Mouse (Mus musculus) midbrain, embryonic 15.5 days (tissue): ENCODE measurements around the gene Cfap77. TPM values are rescaled to one million over a fixed set of nuclear protein-coding genes. Genes with fewer than 3 reads are reported as not detected.

Source experiments
- ATAC-seq: fragments of 200-750 bp; cut with Nextera tagmentation; replicated peaks from 2 replicates; pipeline ENCODE4 v1.8.0; 2017; ENCODE audit warnings: moderate TSS enrichment
- H3K27ac ChIP-seq: fragments of 300-500 bp; sonication (generic); 2 replicates; pipeline ENCODE4 v1.5.1; 2015; ENCODE audit warnings: mild to moderate bottlenecking, inconsistent platforms
- H3K27me3 ChIP-seq: fragments of 300-500 bp; sonication (generic); replicated peaks from 2 replicates; pipeline ENCODE4 v1.6.1; 2015; ENCODE audit warnings: inconsistent platforms
- H3K36me3 ChIP-seq: fragments of 300-500 bp; sonication (generic); replicated peaks from 2 replicates; pipeline ENCODE4 v1.6.1; 2015; ENCODE audit warnings: inconsistent platforms
- H3K4me1 ChIP-seq: fragments of 300-500 bp; sonication (generic); 2 replicates; pipeline ENCODE4 v1.6.1; 2015; ENCODE audit warnings: inconsistent platforms
- H3K4me2 ChIP-seq: fragments of 300-500 bp; sonication (generic); 2 replicates; pipeline ENCODE4 v1.6.1; 2015; ENCODE audit warnings: inconsistent platforms, mild to moderate bottlenecking, moderate library complexity
- H3K4me3 ChIP-seq: fragments of 300-500 bp; sonication (generic); 2 replicates; pipeline ENCODE4 v1.5.1; 2015; ENCODE audit warnings: mild to moderate bottlenecking, inconsistent platforms
- H3K9ac ChIP-seq: fragments of 300-500 bp; sonication (generic); 2 replicates; pipeline ENCODE4 v1.6.1; 2015; ENCODE audit warnings: mild to moderate bottlenecking, inconsistent platforms
- H3K9me3 ChIP-seq: fragments of 300-500 bp; sonication (generic); 2 replicates; pipeline ENCODE4 v1.6.1; 2016; ENCODE audit warnings: inconsistent platforms
- WGBS: fragments of 180-500 bp; shearing (Covaris S2); methylation state at CpG from one replicate; pipeline ENCODE4 v1.1.7; 2015; ENCODE audit warnings: mixed read lengths; 5-methylcytosine and 5-hydroxymethylcytosine counted together
- polyA plus RNA-seq: library from polyadenylated mRNA; unstranded; fragments of >200 nt; fragmentation: Nextera tagmentation; extraction: Ambion mirVana; gene quantifications from 2 replicates; pipeline ENCODE4 v1.2.1, GENCODE M21; 2015

Gene Cfap77
- polyA plus RNA-seq, 1 experiment from 2014 or later = 1.3 TPM

DNA sequence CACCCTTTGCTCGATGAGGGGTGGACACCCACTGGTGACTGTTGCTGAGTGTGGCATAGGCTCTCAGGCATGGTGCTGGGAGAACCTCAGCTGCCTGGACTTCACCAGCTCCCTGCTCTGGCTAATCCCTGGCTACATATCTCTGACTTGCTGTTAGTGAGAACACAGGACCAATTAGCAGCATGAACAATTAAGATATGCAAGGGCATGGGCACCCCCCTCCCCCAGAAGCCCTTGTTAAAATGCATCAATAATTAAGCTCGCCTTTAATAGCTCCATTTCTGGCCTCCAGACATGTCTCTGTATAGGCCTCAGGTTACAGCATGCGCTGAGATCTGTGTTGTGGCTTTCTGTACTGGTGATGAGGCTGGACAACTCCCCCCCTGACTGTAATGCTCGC lies 76.4 kb downstream of the Cfap77 start:
- 66% methylated on average over 4 of the region's 4 CpGs for WGBS
- no peak overlapping the region for H3K4me3 ChIP-seq
- no peaks in the 10 kb centered on the region for H3K9me3 ChIP-seq
- H3K4me2 ChIP-seq = no peak overlapping the region
- H3K27me3 ChIP-seq = peaks cover 15% of the 10 kb centered on the region; the same call in 1 of the 2 replicates
- no peak overlapping the region for H3K27ac ChIP-seq
- H3K9ac ChIP-seq = no peak overlapping the region
- H3K4me1 ChIP-seq = peaks cover 20% of the 10 kb centered on the region
- ATAC-seq = no peak
- no peaks in the 10 kb centered on the region for H3K36me3 ChIP-seq

DNA sequence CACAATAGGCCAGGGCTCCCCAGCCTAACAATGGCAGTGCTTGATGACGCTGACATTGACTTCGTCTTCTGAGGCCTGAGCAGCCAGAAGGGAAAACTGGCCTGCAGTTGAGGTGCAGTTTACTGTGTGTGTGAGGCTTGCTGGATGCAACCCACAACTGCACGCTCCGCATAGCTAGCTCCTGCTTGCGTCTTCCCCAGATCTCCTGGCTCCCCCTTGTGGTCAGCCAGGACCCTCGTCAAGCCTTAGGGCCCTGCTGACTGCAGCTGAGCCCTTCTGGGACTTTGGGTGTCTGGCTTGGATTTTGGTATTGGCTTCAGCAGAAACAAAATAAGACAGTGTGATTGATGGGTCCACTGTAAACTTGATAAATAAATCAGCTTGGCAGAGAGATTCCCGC lies 78.2 kb downstream of the Cfap77 start:
- peaks cover 20% of the 10 kb centered on the region for H3K27me3 ChIP-seq
- H3K36me3 ChIP-seq = no peaks in the 10 kb centered on the region
- no peak overlapping the region for H3K4me3 ChIP-seq
- no peak overlapping the region for H3K27ac ChIP-seq
- 0 out of 2 replicates have a peak, but pooled peaks have one; percentile 62 for ATAC-seq
- H3K4me1 ChIP-seq = peaks cover 20% of the 10 kb centered on the region
- 13% methylated on average over 7 of the region's 7 CpGs for WGBS
- no peak overlapping the region for H3K4me2 ChIP-seq
- H3K9me3 ChIP-seq = no peaks in the 10 kb centered on the region
- no peak overlapping the region for H3K9ac ChIP-seq

DNA sequence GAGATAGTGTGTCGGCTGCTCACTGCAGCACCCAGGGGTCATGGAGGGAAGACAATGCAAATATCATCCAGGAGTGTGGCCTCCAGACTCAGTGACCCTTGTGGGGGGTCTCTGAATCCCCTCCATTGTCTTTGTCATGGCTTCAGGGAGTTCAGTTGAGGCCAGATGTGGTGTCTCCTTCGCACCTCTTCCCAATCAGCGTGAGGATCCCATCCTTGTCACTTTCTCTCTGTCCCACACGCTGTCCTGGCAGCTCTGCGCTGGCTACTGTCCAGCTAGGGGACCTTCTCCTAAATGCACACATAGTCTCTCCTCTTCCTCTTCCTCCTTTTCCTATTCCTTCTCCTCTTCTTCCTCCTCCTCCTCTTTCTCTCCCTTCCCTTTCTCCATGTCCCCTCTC lies 79.3 kb downstream of the Cfap77 start:
- 74% methylated on average over 5 of the region's 5 CpGs for WGBS
- no peak overlapping the region for H3K27ac ChIP-seq
- H3K27me3 ChIP-seq = peaks cover 20% of the 10 kb centered on the region
- ATAC-seq = no peak
- H3K9me3 ChIP-seq = no peaks in the 10 kb centered on the region
- peaks cover 21% of the 10 kb centered on the region for H3K4me1 ChIP-seq
- no peak overlapping the region for H3K4me3 ChIP-seq
- H3K4me2 ChIP-seq = no peak overlapping the region
- H3K36me3 ChIP-seq = no peaks in the 10 kb centered on the region
- H3K9ac ChIP-seq = no peak overlapping the region

DNA sequence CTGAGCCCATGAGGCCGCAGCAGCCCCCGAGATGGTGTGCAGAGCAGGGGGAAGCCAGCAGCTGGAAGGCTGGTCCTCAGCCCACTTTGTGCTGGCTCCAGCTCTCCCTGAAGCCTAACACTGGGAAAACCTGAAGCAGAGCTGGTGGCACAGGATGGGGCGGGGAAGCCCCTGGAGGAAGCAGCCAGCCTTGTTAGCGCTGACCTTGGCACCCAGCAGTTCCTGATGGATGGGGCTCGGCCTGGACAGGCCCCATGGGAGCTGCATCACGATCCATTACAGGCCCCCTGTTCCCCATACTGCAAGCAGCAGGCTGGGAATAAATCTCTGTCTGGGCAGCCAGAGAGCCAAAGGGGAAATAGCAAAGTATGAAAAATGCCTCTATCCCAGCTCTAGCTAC lies 80.3 kb downstream of the Cfap77 start:
- ATAC-seq = no peak
- WGBS = 38% methylated on average over 6 of the region's 6 CpGs
- Histone ChIP-seq H3K9ac (peak overlapping the region; percentile 21; the same call in 1 of the 2 replicates), H3K27me3 (peaks cover 20% of the 10 kb centered on the region), H3K36me3 (no peaks in the 10 kb centered on the region), H3K4me1 (peaks cover 24% of the 10 kb centered on the region), H3K9me3 (no peaks in the 10 kb centered on the region), H3K4me3 (no peak overlapping the region), H3K27ac (no peak overlapping the region), H3K4me2 (no peak overlapping the region)

DNA sequence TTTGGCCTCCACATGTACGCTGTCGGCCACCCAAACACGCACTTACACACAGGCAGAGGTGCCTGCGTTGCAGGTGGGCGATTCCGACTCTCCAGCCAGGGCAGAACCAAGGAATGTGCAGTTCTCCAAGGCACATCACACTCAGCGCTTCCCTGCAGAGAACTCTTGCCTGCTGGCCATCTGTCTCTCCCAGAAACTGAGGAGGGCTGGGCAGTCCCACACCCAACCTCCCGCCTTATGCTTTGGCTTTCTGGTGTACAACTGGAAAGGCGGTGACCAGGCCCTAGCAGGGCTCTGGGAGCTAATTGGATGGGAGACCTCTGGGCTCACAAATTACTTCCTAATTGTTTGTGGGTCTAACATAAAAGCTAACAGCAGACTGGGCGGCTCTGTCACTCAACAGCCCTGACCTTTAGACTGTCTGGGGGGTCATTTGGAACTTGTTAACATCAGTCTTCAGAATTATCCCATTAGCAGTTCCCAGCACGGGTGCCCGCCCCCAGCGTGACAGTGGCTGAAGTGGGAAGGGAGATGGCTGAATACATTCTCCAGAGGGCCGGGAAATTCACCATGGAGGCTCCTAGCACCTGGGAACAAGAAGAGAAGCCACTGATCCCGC lies 80.9 kb downstream of the Cfap77 start:
- WGBS = 39% methylated on average over 15 of the region's 15 CpGs
- H3K4me2 ChIP-seq = no peak overlapping the region
- peak overlapping the region; percentile 21; the same call in 1 of the 2 replicates for H3K9ac ChIP-seq
- no peaks in the 10 kb centered on the region for H3K36me3 ChIP-seq
- peaks cover 20% of the 10 kb centered on the region for H3K27me3 ChIP-seq
- H3K4me3 ChIP-seq = no peak overlapping the region
- ATAC-seq = no peak
- peaks cover 24% of the 10 kb centered on the region for H3K4me1 ChIP-seq
- H3K27ac ChIP-seq = no peak overlapping the region
- no peaks in the 10 kb centered on the region for H3K9me3 ChIP-seq

DNA sequence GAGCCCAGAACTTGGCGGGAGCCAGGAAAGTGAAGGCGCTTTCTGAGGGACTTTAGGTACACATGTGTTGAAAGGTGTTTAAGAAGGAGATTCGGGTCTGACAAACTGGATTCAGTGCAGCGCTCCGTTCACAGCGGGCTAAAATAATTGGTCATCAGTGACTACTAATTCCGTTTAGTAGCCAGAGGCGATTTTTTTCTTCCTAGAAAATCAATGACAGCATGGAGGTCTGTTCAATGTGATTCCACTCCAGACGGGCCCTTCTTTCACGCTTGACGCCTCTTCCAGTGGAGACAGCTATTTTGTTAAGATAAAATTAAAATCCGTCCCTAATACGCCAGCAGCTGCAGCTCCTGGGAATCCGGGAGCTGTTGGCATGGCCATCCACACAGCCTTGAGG lies 84.4 kb downstream of the Cfap77 start:
- H3K4me3 ChIP-seq = no peak overlapping the region
- no peak overlapping the region for H3K9ac ChIP-seq
- H3K27ac ChIP-seq = no peak overlapping the region
- ATAC-seq = no peak
- peaks cover 28% of the 10 kb centered on the region for H3K4me1 ChIP-seq
- no peak overlapping the region for H3K4me2 ChIP-seq
- H3K9me3 ChIP-seq = no peaks in the 10 kb centered on the region
- WGBS = 54% methylated on average over 14 of the region's 14 CpGs
- no peaks in the 10 kb centered on the region for H3K36me3 ChIP-seq
- peaks cover 13% of the 10 kb centered on the region for H3K27me3 ChIP-seq

DNA sequence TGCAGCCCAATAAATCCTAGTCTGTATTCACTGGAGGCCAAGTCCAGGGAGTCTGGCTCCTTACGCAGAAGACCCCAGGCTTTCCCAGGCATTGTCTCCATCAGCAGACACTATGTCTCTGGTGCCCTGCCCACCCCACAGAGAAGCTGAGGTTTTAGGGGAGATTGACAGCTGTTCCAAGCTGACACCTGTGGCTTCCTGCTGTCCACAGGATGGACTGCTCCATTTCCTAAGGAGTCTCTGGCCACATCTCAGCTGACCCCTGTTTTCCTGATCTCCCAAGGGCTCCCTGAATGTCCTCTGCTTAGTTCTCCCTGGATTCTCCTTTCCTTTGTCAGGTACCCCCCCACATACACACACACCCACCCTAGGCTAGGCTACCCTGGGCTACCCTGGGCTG lies 86.6 kb downstream of the Cfap77 start:
- Histone ChIP-seq H3K36me3 (no peaks in the 10 kb centered on the region), H3K9ac (no peak overlapping the region), H3K4me2 (no peak overlapping the region), H3K27me3 (peaks cover 6% of the 10 kb centered on the region), H3K27ac (no peak overlapping the region), H3K4me1 (peaks cover 16% of the 10 kb centered on the region), H3K4me3 (no peak overlapping the region), H3K9me3 (no peaks in the 10 kb centered on the region)
- 85% methylated on average over 1 of the region's 1 CpGs for WGBS
- ATAC-seq = no peak

DNA sequence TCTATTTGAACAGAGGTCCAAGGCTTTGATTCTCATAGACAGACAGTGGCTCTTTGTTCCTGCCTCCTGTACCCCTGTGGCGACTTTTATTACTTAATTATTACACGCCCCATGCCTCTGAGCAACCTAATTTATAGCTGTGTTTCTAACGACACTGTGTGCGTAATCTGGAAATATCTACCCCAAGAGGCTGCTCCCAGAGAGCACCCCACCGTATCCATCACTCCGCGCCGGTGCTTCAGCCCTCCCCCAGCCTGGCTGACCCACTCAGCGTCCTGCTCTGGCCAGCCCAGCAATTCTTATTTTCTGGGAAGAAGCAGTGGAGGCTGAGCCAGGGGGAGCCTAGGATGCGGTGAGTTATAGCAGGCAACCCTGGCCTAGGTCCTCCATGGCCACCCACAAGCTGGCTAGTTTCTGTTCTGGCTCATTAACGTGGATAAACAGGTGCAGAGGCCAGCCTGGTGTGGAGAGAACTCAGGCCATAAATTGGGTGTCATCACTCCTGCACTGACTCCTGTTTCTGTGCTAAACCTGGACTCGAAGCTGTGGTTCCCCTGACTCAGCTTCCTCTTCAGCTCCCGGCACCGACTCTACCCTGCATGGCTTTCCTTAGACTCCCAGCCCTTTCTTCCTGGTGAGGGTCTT lies 88.6 kb downstream of the Cfap77 start:
- H3K4me1 ChIP-seq = peaks cover 16% of the 10 kb centered on the region
- no peak overlapping the region for H3K4me2 ChIP-seq
- H3K4me3 ChIP-seq = no peak overlapping the region
- H3K27ac ChIP-seq = no peak overlapping the region
- WGBS = 41% methylated on average over 14 of the region's 14 CpGs
- H3K9ac ChIP-seq = no peak overlapping the region
- no peaks in the 10 kb centered on the region for H3K9me3 ChIP-seq
- no peaks in the 10 kb centered on the region for H3K36me3 ChIP-seq
- no peaks in the 10 kb centered on the region for H3K27me3 ChIP-seq
- no peak for ATAC-seq

DNA sequence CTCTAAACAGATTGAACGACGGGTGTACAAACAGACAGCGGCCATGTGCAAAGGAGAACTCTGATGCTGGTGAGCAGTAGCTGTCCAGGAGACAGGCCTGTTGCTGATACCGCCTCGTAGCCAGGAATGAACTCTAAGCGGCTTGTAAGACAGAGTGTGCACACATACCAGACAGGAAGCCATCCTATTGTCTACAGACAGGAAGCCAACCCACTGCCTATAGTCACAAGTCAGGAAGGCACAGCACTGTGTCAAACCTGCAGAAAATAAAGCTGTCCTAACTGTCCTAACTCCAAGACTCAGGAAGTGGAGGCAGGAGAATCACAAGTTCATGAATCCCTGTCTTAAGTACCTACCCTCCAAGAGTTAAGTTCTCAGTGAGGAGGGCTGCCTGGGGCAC lies 91.3 kb downstream of the Cfap77 start:
- Histone ChIP-seq H3K9ac (no peak overlapping the region), H3K4me3 (no peak overlapping the region), H3K27ac (no peak overlapping the region), H3K36me3 (no peaks in the 10 kb centered on the region), H3K9me3 (no peaks in the 10 kb centered on the region), H3K4me2 (no peak overlapping the region), H3K4me1 (peaks cover 8% of the 10 kb centered on the region), H3K27me3 (no peaks in the 10 kb centered on the region)
- WGBS = 88% methylated on average over 6 of the region's 6 CpGs
- ATAC-seq = no peak

DNA sequence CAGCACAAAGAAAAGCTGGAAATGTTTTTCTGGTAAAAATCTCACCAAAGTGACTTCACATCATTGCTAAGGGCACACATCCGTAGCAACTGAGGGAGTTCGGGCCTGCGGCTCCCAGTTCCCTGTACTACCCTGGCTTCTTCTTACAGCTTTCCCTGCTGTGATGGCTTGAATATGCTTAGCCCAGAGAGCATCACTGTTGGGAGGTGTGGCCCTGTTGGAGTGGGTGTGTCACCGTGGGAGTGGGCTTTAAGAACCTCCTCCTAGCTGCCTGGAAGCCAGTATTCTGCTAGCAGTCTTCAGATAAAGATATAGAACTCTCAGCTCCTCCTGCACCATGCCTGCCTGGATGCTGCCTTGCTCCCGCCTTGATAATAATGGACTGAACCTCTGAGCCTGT lies 93.2 kb downstream of the Cfap77 start:
- Histone ChIP-seq H3K4me1 (peaks cover 8% of the 10 kb centered on the region), H3K4me3 (no peak overlapping the region), H3K9me3 (no peaks in the 10 kb centered on the region), H3K27ac (no peak overlapping the region), H3K4me2 (no peak overlapping the region), H3K9ac (no peak overlapping the region), H3K27me3 (no peaks in the 10 kb centered on the region), H3K36me3 (no peaks in the 10 kb centered on the region)
- WGBS = 70% methylated on average over 5 of the region's 5 CpGs
- no peak for ATAC-seq

DNA sequence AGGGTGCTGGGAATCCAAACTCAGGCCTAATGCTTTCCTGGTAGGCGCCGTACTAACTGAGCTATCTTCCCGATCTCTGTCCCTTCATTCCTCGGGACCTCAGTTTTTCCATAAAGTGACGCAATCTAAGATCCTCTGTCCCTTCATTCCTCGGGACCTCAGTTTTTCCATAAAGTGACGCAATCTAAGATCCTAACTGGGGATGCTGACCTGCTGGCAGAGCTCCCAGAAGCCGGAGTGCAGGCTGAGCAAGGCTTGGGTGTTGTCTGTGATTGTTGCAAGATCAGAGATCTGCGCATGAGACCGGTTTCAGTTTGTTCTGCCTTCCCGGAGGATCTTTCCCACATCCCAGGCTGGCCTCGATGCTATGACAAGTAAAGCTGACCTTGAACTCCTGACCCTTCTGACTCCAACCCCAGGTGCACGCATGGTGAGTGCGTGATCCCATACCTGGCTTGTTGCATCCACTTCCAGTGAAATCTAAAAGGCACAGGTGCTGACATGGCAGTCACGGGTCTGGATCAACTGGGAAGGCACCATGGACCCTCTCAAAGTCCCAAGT lies 93.8 kb downstream of the Cfap77 start:
- Histone ChIP-seq H3K27ac (no peak overlapping the region), H3K4me1 (peaks cover 4% of the 10 kb centered on the region), H3K9me3 (no peaks in the 10 kb centered on the region), H3K4me3 (no peak overlapping the region), H3K4me2 (no peak overlapping the region), H3K27me3 (no peaks in the 10 kb centered on the region), H3K36me3 (no peaks in the 10 kb centered on the region), H3K9ac (no peak overlapping the region)
- no peak for ATAC-seq
- WGBS = 92% methylated on average over 15 of the region's 15 CpGs

DNA sequence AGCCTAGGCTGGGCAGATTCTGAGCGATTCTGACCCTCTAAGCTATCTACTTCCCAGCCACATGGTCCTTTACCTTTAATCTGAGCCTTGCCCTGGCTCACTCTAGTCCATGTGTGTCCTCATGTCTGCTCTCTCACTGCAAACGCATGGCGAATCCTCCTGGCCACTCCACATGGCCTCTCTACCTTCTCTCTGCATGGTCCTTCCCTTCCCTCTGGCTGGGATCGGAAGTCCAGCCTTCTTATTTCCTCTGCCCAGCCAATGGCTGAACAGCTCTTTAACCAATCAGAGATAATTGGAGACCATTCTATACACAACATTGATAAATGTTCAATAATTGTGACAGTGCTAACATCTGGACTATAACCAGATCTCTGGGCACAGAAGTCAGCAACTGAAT lies 98.0 kb downstream of the Cfap77 start:
- H3K9me3 ChIP-seq = no peaks in the 10 kb centered on the region
- no peaks in the 10 kb centered on the region for H3K4me1 ChIP-seq
- H3K36me3 ChIP-seq = no peaks in the 10 kb centered on the region
- H3K4me3 ChIP-seq = no peak overlapping the region
- H3K9ac ChIP-seq = no peak overlapping the region
- WGBS = 82% methylated on average over 4 of the region's 4 CpGs
- no peaks in the 10 kb centered on the region for H3K27me3 ChIP-seq
- H3K4me2 ChIP-seq = no peak overlapping the region
- ATAC-seq = no peak
- no peak overlapping the region for H3K27ac ChIP-seq

DNA sequence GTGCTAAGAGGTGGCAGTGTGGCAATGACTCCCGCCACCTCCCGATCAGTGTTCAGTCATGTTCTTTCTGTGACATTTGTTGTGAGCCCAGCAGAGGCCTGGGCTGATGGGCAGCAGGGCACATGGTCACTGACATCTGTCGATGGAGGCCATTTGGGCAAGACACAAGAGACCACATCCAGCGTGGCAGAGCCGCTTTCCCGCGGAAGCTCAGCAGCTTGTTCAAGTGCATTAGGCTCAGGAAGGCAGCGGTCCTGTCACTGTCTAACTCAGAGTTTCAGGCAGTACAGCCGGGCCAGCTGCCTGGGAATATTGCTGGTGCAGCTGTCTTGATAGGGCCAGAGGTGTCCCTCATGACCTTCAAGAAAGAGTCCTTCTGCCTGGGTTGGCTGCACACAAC lies 100.3 kb downstream of the Cfap77 start:
- Histone ChIP-seq H3K9me3 (no peaks in the 10 kb centered on the region), H3K27ac (no peak overlapping the region), H3K4me2 (no peak overlapping the region), H3K36me3 (no peaks in the 10 kb centered on the region), H3K4me3 (no peak overlapping the region), H3K27me3 (no peaks in the 10 kb centered on the region), H3K4me1 (no peaks in the 10 kb centered on the region), H3K9ac (no peak overlapping the region)
- WGBS = 75% methylated on average over 9 of the region's 9 CpGs
- no peak for ATAC-seq
